Mouse (Mus musculus) forebrain, embryonic 16.5 days (tissue): Measurements from ENCODE around the gene Gon4l. TPM values are rescaled to one million over a fixed set of nuclear protein-coding genes. Genes with fewer than 3 reads are reported as not detected.

Experiments used
- ATAC-seq: fragments of 200-750 bp; cut with Nextera tagmentation; 2 replicates; pipeline ENCODE4 v1.8.0; 2017; ENCODE audit warnings: mild to moderate bottlenecking, moderate library complexity
- H3K27ac ChIP-seq: fragments of 300-500 bp; sonication (generic); 2 replicates; pipeline ENCODE4 v1.5.1; 2014; ENCODE audit warnings: low read length, control low read depth
- H3K27me3 ChIP-seq: fragments of 300-500 bp; sonication (generic); replicated peaks from 2 replicates; pipeline ENCODE4 v1.6.1; 2014; ENCODE audit warnings: low read length; ENCODE audit not compliant: control insufficient read depth, insufficient read depth
- H3K36me3 ChIP-seq: fragments of 300-500 bp; sonication (generic); 2 replicates; pipeline ENCODE4 v1.6.1; 2014; ENCODE audit not compliant: control insufficient read depth, insufficient read depth
- H3K4me1 ChIP-seq: fragments of 300-500 bp; sonication (generic); replicated peaks from 2 replicates; pipeline ENCODE4 v1.6.1; 2014; ENCODE audit warnings: low read length; ENCODE audit not compliant: control insufficient read depth, insufficient read depth
- H3K4me2 ChIP-seq: fragments of 300-500 bp; sonication (generic); 2 replicates; pipeline ENCODE4 v1.6.1; 2014; ENCODE audit warnings: mild to moderate bottlenecking, low read length, control low read depth
- H3K4me3 ChIP-seq: fragments of 300-500 bp; sonication (generic); replicated peaks from 2 replicates; pipeline ENCODE4 v1.5.1; 2014; ENCODE audit warnings: mild to moderate bottlenecking, low read length, control low read depth
- H3K9ac ChIP-seq: fragments of 300-500 bp; sonication (generic); replicated peaks from 2 replicates; pipeline ENCODE4 v1.6.1; 2014; ENCODE audit warnings: low read depth, low read length, control low read depth
- H3K9me3 ChIP-seq: fragments of 300-500 bp; sonication (generic); 2 replicates; pipeline ENCODE4 v1.6.1; 2016; ENCODE audit warnings: low read length; ENCODE audit not compliant: control insufficient read depth
- WGBS: fragments of 180-500 bp; shearing (Covaris S2); extraction: QIAGEN DNeasy Blood & Tissue Kit; methylation state at CpG from one replicate; pipeline ENCODE4 v1.1.7; 2014; 5-methylcytosine and 5-hydroxymethylcytosine counted together
- polyA plus RNA-seq: library from polyadenylated mRNA; unstranded; fragments of >200 nt; fragmentation: Nextera tagmentation; extraction: Ambion mirVana; gene quantifications from 2 replicates; pipeline ENCODE4 v1.2.1, GENCODE M21; 2015

Gene Gon4l
- polyA plus RNA-seq, 1 experiment from 2014 or later, result 17.3 TPM

GRCm38 (mm10) chr3:88953246-88953645, 118.2 kb downstream of the Gon4l start:
- H3K9me3 ChIP-seq, result no peaks in the 10 kb centered on the region
- no peak overlapping the region for H3K4me2 ChIP-seq
- no peaks in the 10 kb centered on the region for H3K36me3 ChIP-seq
- peaks cover 27% of the 10 kb centered on the region for H3K4me1 ChIP-seq
- H3K9ac ChIP-seq, result no peak overlapping the region
- 85% methylated on average over 4 of the region's 4 CpGs for WGBS
- no peak for ATAC-seq
- H3K27me3 ChIP-seq, result no peaks in the 10 kb centered on the region
- H3K4me3 ChIP-seq, result no peak overlapping the region
- H3K27ac ChIP-seq, result no peak overlapping the region

GRCm38 (mm10) chr3:88953736-88954135, 118.7 kb downstream of the Gon4l start:
- Histone ChIP-seq H3K36me3 (no peaks in the 10 kb centered on the region), H3K9me3 (no peaks in the 10 kb centered on the region), H3K4me2 (no peak overlapping the region), H3K27ac (no peak overlapping the region), H3K27me3 (no peaks in the 10 kb centered on the region), H3K9ac (no peak overlapping the region), H3K4me1 (peaks cover 22% of the 10 kb centered on the region), H3K4me3 (no peak overlapping the region)
- no peak for ATAC-seq

Other genes starting within 250 kb of the Gon4l start
- gene Arhgef2, start 229.3 kb upstream of the Gon4l start, polyA plus RNA-seq, result 166 and 210 TPM in 2 replicates
- not detected in 2 replicates for gene Rxfp4, start 182.1 kb upstream of the Gon4l start, polyA plus RNA-seq
- 107 and 109 TPM in 2 replicates for gene Khdc4, start 149.4 kb upstream of the Gon4l start, polyA plus RNA-seq
- gene Rit1, start 118.4 kb upstream of the Gon4l start, polyA plus RNA-seq, result 43.2 and 52.6 TPM in 2 replicates
- gene Syt11, start 60.1 kb upstream of the Gon4l start, polyA plus RNA-seq, result 231 and 248 TPM in 2 replicates
- 44.5 and 47.7 TPM in 2 replicates for gene Msto1, start 78.8 kb downstream of the Gon4l start, polyA plus RNA-seq
- gene Ash1l, start 115.4 kb downstream of the Gon4l start, polyA plus RNA-seq, result 22.6 and 24.6 TPM in 2 replicates
- gene Dap3, start 116.0 kb downstream of the Gon4l start, polyA plus RNA-seq, result 161 and 168 TPM in 2 replicates